Mouse (Mus musculus) megakaryocyte-erythroid progenitor cell, adult 5 weeks (primary cell): ENCODE data around the gene 1700123K08Rik. TPM values are rescaled to one million over a fixed set of nuclear protein-coding genes. Genes with fewer than 3 reads are reported as not detected.

Experiments
- polyA plus RNA-seq: library from polyadenylated mRNA; stranded (reverse); fragments of >175 nt; gene quantifications from 2 replicates; pipeline ENCODE4 v1.2.3, GENCODE M21; 2012

Gene 1700123K08Rik
- not detected in 2 replicates for polyA plus RNA-seq

GRCm38 (mm10) chr5:138564612-138565011 is at the start of gene 1700123K08Rik:
1700123K08Rik (minus strand) TSS chr5:138564712.

Other genes starting within 250 kb of the 1700123K08Rik start
- gene Pvrig, start 222.8 kb downstream of the 1700123K08Rik start, polyA plus RNA-seq, result not detected in 2 replicates
- 1.8 and 2.9 TPM in 2 replicates for gene Zfp157, start 123.2 kb downstream of the 1700123K08Rik start, polyA plus RNA-seq
- gene Zfp68, start 55.0 kb upstream of the 1700123K08Rik start, polyA plus RNA-seq, result 2.8 and 3.1 TPM in 2 replicates
- 0.38 and 0.55 TPM in 2 replicates for gene A430033K04Rik, start 58.1 kb upstream of the 1700123K08Rik start, polyA plus RNA-seq
- gene Fam20c, start 189.8 kb upstream of the 1700123K08Rik start, polyA plus RNA-seq, result 10.0 and 15.4 TPM in 2 replicates